Mouse (Mus musculus) limb, embryonic 15.5 days (tissue): ENCODE measurements around the gene Rev3l. TPM values are rescaled to one million over a fixed set of nuclear protein-coding genes. Genes with fewer than 3 reads are reported as not detected.

Experiments
- ATAC-seq: fragments of 200-750 bp; cut with Nextera tagmentation; 2 replicates; pipeline ENCODE4 v1.8.0; 2017; ENCODE audit warnings: low read depth, moderate TSS enrichment; ENCODE audit not compliant: insufficient number of reproducible peaks, low FRiP score, low TSS enrichment
- H3K27ac ChIP-seq: fragments of 300-500 bp; sonication (generic); 2 replicates; pipeline ENCODE4 v1.5.1; 2015; ENCODE audit warnings: moderate library complexity, mild to moderate bottlenecking, inconsistent platforms
- H3K27me3 ChIP-seq: fragments of 300-500 bp; sonication (generic); 2 replicates; pipeline ENCODE4 v1.6.1; 2015; ENCODE audit warnings: inconsistent platforms
- H3K36me3 ChIP-seq: fragments of 300-500 bp; sonication (generic); 2 replicates; pipeline ENCODE4 v1.6.1; 2015; ENCODE audit warnings: inconsistent platforms
- H3K4me1 ChIP-seq: fragments of 300-500 bp; sonication (generic); 2 replicates; pipeline ENCODE4 v1.6.1; 2015; ENCODE audit warnings: inconsistent platforms
- H3K4me2 ChIP-seq: fragments of 300-500 bp; sonication (generic); 2 replicates; pipeline ENCODE4 v1.6.1; 2015; ENCODE audit warnings: mild to moderate bottlenecking, inconsistent platforms
- H3K4me3 ChIP-seq: fragments of 300-500 bp; sonication (generic); 2 replicates; pipeline ENCODE4 v1.5.1; 2015; ENCODE audit warnings: mild to moderate bottlenecking, inconsistent platforms
- H3K9ac ChIP-seq: fragments of 300-500 bp; sonication (generic); 2 replicates; pipeline ENCODE4 v1.6.1; 2015; ENCODE audit warnings: inconsistent platforms
- H3K9me3 ChIP-seq: fragments of 300-500 bp; sonication (generic); 2 replicates; pipeline ENCODE4 v1.6.1; 2016; ENCODE audit warnings: inconsistent platforms
- WGBS: fragments of 180-500 bp; shearing (Covaris S2); methylation state at CpG from one replicate; pipeline ENCODE4 v1.1.7; 2015; 5-methylcytosine and 5-hydroxymethylcytosine counted together
- polyA plus RNA-seq: library from polyadenylated mRNA; unstranded; fragments of >200 nt; fragmentation: Nextera tagmentation; extraction: Ambion mirVana; gene quantifications from 2 replicates; pipeline ENCODE4 v1.2.1, GENCODE M21; 2015

Gene Rev3l
- polyA plus RNA-seq = 14.7 and 16.1 TPM in 2 replicates

GRCm38 (mm10) chr10:39731736-39732265, at the start of gene Rev3l:
Rev3l (plus strand) TSS chr10:39732118.
- H3K27me3 ChIP-seq = no peaks in the 10 kb centered on the region
- peak within 1 kb of the TSS; percentile 100 for H3K27ac ChIP-seq
- under 1% methylated on average over 49 of the region's 64 CpGs for WGBS
- H3K36me3 ChIP-seq = no peaks in the 10 kb centered on the region
- peak within 1 kb of the TSS; percentile 91 for H3K4me3 ChIP-seq
- peak within 1 kb of the TSS; percentile 57 for H3K4me2 ChIP-seq
- no peaks in the 10 kb centered on the region for H3K9me3 ChIP-seq
- peak; percentile 82 for ATAC-seq
- peaks cover 12% of the 10 kb centered on the region for H3K4me1 ChIP-seq
- H3K9ac ChIP-seq = peak within 1 kb of the TSS; percentile 88

DNA sequence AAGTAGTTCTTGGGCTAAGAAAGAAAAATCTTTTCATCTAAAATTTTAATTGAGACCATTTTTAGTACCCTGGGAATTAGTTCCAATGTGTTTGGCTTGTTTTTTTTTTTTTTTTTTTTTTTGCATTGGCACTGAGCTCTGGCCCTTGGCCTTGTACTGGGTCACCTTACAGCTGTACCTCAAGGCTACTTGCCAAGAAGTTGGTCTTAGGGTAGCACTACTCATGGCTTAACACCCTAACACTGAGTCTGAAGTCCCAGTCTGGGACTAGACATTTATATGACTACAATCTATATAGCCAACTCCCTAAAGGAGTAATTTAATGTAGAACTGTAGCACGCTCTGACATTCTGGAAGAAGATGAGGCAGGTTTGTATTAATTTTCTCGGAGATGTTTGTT, 49.4 kb upstream of the Rev3l start:
- Histone ChIP-seq H3K9ac (no peak overlapping the region), H3K36me3 (no peaks in the 10 kb centered on the region), H3K9me3 (no peaks in the 10 kb centered on the region), H3K27me3 (no peaks in the 10 kb centered on the region), H3K4me2 (no peak overlapping the region), H3K4me3 (no peak overlapping the region), H3K27ac (no peak overlapping the region), H3K4me1 (peaks cover 3% of the 10 kb centered on the region; the same call in 1 of the 2 replicates)
- no peak for ATAC-seq
- WGBS = 59% methylated on average over 2 of the region's 2 CpGs

- WGBS = 80% methylated on average over 2 of the region's 2 CpGs
Observed at GRCm38 (mm10) chr10:39683481-39683880, 48.4 kb upstream of the Rev3l start.

DNA sequence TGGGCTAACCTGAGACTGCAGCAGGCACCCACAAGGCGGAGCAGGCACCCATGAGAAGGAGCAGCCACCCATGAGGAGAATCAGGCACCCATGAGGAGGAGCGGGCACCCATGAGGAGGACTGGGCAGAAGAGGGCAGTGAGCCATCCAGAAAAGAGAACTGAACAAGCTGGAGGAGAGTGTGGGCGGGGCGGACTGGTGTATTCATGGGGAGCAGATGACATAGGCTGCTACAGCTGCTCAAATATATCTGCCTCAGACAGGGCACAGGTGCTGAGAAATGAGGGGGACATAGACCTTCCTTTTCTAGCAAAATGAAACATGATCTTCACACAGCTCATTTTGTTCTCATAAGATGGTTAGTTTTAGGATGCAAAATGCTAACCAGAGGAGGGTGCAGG, 45.1 kb upstream of the Rev3l start:
- no peak overlapping the region for H3K9ac ChIP-seq
- no peak overlapping the region for H3K4me2 ChIP-seq
- peaks cover 6% of the 10 kb centered on the region; the same call in 1 of the 2 replicates for H3K4me1 ChIP-seq
- no peak overlapping the region for H3K4me3 ChIP-seq
- no peaks in the 10 kb centered on the region for H3K27me3 ChIP-seq
- H3K36me3 ChIP-seq = no peaks in the 10 kb centered on the region
- no peak for ATAC-seq
- no peaks in the 10 kb centered on the region for H3K9me3 ChIP-seq
- H3K27ac ChIP-seq = no peak overlapping the region
- 92% methylated on average over 4 of the region's 4 CpGs for WGBS

More at GRCm38 (mm10) chr10:39683481-39683880, 48.4 kb upstream of the Rev3l start:
- Histone ChIP-seq H3K4me3 (no peak overlapping the region), H3K27ac (no peak overlapping the region), H3K4me2 (no peak overlapping the region), H3K9me3 (no peaks in the 10 kb centered on the region), H3K27me3 (no peaks in the 10 kb centered on the region), H3K4me1 (peaks cover 3% of the 10 kb centered on the region; the same call in 1 of the 2 replicates), H3K36me3 (no peaks in the 10 kb centered on the region), H3K9ac (no peak overlapping the region)
- no peak for ATAC-seq

DNA sequence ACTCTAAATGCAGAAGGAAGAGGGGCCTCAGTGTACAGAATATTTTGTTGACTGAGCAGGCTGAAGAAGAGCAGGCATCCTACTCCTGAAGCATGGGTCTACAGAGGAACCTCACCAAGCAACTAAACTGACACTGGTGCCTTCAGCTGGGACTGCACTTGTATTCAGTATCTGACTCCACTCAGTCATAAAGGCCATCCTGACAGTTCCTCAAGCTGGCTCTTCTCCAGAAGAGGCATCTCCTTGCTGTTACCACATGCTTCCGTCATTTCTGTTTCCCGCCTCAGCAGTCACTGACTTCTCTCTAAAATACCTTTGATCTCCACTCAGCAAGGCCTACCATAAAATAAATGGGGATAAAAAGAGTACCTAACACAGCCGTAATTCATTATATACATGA, 44.1 kb upstream of the Rev3l start:
- Histone ChIP-seq H3K36me3 (no peaks in the 10 kb centered on the region), H3K4me3 (no peak overlapping the region), H3K4me1 (peaks cover 6% of the 10 kb centered on the region; the same call in 1 of the 2 replicates), H3K4me2 (no peak overlapping the region), H3K27ac (peak overlapping the region; percentile 40), H3K9me3 (no peaks in the 10 kb centered on the region), H3K27me3 (no peaks in the 10 kb centered on the region), H3K9ac (no peak overlapping the region)
- WGBS = 31% methylated on average over 3 of the region's 3 CpGs
- ATAC-seq = no peak

- no peak for ATAC-seq
- Histone ChIP-seq H3K4me3 (no peak overlapping the region), H3K4me2 (no peak overlapping the region), H3K9ac (no peak overlapping the region), H3K9me3 (no peaks in the 10 kb centered on the region), H3K27ac (no peak overlapping the region), H3K27me3 (no peaks in the 10 kb centered on the region), H3K36me3 (no peaks in the 10 kb centered on the region), H3K4me1 (0 out of 2 replicates have a peak, but pooled peaks cover 3% of the 10 kb centered on the region)
- 58% methylated on average over 11 of the region's 11 CpGs for WGBS
Observed at GRCm38 (mm10) chr10:39691351-39692064, 40.4 kb upstream of the Rev3l start.

DNA sequence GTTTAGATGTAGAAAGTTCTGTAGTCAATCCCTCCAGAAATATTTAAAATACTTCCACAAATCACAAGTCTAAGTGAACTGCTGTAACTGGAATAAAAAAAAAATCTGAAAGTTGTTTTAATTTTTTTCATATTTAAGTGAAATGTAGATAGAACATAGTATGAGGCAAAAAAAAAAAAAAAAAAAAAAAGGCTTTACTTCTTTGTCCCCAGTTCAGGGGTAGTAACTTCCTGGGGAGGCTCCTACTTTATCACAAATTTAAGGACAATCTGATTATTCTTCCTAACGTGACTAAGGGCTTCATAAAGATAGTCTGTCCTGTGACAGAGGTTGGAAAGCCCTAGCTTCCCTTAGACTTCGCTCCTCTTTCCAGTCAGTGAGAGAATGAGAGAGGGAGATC, 39.8 kb upstream of the Rev3l start:
- Histone ChIP-seq H3K36me3 (no peaks in the 10 kb centered on the region), H3K4me2 (no peak overlapping the region), H3K27me3 (no peaks in the 10 kb centered on the region), H3K9me3 (no peaks in the 10 kb centered on the region), H3K9ac (no peak overlapping the region), H3K4me1 (0 out of 2 replicates have a peak, but pooled peaks cover 3% of the 10 kb centered on the region), H3K4me3 (no peak overlapping the region), H3K27ac (no peak overlapping the region)
- no peak for ATAC-seq
- WGBS = 72% methylated on average over 2 of the region's 2 CpGs

DNA sequence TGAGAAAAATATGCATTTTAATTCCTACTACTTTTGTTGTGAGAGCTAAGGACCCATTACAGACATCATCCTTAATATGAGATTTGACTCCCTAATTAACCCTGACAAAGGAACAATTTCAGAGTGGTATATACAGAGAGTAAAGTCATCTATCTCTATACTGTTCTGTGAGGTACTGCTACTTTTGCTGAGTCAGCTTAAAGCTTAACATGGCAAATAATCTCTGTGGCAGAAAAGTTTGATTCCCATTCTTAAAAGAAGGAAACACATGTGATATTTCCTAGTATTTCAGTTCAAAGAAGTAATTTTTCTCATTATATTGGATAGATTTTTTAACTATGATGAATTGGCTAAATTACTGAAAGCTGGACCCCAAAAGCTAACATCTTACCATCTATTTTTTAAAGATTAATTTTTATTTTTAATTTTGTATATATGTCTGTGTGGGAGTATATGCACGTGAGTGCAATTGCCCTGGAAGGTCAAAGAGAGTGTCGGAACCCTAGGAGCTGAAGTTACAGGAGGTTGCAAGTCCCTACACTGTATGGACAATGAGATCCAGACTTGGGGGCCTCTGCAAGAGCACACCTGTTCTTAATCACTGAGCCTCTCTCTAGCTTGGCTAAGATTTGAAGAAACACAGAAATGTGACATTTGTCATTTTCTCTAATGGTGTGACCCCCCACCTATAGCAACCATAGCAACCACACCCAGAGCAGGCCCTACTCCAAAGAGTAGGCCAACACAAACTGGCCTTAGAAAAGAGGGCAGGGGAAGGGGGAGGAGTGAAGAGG, 24.0 kb upstream of the Rev3l start:
- Histone ChIP-seq H3K4me1 (no peaks in the 10 kb centered on the region), H3K27ac (no peak overlapping the region), H3K36me3 (no peaks in the 10 kb centered on the region), H3K4me2 (no peak overlapping the region), H3K9ac (no peak overlapping the region), H3K27me3 (no peaks in the 10 kb centered on the region), H3K4me3 (no peak overlapping the region), H3K9me3 (no peaks in the 10 kb centered on the region)
- WGBS = 66% methylated on average over 2 of the region's 2 CpGs
- ATAC-seq = no peak

DNA sequence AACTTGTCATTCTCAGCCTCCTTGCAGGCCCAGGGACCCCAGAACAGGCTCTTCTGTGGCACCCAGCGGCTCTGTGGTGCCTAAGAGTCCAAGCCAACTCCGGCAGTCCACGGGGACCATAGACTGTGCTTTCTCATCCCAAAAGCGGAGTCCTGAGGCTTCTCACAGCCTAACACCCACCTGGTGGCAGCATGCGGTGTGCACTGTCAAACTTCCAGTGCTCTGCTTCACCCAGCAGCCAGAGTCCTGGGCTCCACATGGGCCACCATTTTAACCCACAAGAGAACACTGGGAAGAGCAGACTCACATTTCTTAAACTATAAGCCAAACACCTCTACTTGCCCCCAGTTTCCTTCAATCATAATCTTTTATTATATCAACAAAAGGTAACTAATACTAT, 15.0 kb upstream of the Rev3l start:
- WGBS = 87% methylated on average over 5 of the region's 5 CpGs

DNA sequence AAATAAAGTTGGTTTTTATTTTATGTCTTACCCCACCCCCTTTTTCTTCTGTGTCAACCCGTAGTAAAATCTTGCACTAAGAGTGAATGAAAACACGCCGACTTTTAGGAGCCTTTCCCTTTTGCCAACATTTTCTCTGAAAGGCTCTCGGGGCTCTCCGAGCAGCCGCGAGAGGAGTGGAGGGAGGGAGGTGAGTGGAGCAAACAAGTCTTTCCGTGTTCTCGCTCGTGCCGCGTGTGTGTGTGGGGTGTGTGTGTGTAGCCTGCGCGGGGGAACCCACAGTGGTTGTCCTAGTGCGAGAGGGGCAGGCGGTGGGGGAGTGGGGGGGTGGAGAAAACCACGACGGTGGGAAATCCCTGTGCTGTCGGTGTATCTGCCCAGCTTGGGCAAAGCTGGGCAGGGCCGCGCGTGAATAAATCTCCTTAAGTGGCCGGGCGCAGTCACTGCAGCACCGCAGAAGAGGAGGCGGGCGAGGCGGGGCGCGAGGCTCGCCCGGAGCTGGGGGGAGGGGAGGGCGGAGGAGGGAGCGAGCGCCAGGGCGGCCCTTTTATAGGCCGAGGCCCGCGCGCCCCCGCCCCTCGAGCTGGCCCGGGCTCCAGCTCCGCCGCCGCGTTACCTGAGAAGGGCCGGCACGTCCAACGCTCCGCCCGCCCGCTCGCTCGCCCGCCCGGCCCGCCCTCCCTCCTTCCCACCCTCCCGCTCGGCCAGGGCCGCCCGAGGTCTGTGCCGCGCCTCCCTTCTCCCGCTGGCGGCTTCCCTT, 762 bp upstream of the Rev3l start:
- H3K27me3 ChIP-seq = no peaks in the 10 kb centered on the region
- WGBS = under 1% methylated on average over 32 of the region's 66 CpGs
- peak overlapping the region; percentile 100 for H3K27ac ChIP-seq
- peak overlapping the region; percentile 50 for H3K4me2 ChIP-seq
- H3K4me3 ChIP-seq = peak overlapping the region; percentile 91
- peak; percentile 91 for ATAC-seq
- H3K9ac ChIP-seq = peak overlapping the region; percentile 85
- no peaks in the 10 kb centered on the region for H3K9me3 ChIP-seq
- H3K4me1 ChIP-seq = peaks cover 12% of the 10 kb centered on the region
- H3K36me3 ChIP-seq = no peaks in the 10 kb centered on the region

More for the DNA sequence above, 15.0 kb upstream of the Rev3l start:
- Histone ChIP-seq H3K9ac (no peak overlapping the region), H3K36me3 (no peaks in the 10 kb centered on the region), H3K4me1 (no peaks in the 10 kb centered on the region), H3K27ac (no peak overlapping the region), H3K4me3 (no peak overlapping the region), H3K4me2 (no peak overlapping the region), H3K9me3 (no peaks in the 10 kb centered on the region), H3K27me3 (no peaks in the 10 kb centered on the region)
- ATAC-seq = no peak

- H3K4me3 ChIP-seq = peak overlapping the region; percentile 91
- H3K27ac ChIP-seq = peak overlapping the region; percentile 100
- under 1% methylated on average over 78 of the region's 105 CpGs for WGBS
- peaks cover 12% of the 10 kb centered on the region for H3K4me1 ChIP-seq
- H3K9me3 ChIP-seq = no peaks in the 10 kb centered on the region
- H3K4me2 ChIP-seq = peak overlapping the region; percentile 57
- no peaks in the 10 kb centered on the region for H3K36me3 ChIP-seq
- no peaks in the 10 kb centered on the region for H3K27me3 ChIP-seq
- ATAC-seq = peak; percentile 50
- H3K9ac ChIP-seq = peak overlapping the region; percentile 88
Observed at GRCm38 (mm10) chr10:39732266-39733100, 565 bp downstream of the Rev3l start.
